ENCODE assay signal across 16 mouse cellular contexts in the genomic region with DNA sequence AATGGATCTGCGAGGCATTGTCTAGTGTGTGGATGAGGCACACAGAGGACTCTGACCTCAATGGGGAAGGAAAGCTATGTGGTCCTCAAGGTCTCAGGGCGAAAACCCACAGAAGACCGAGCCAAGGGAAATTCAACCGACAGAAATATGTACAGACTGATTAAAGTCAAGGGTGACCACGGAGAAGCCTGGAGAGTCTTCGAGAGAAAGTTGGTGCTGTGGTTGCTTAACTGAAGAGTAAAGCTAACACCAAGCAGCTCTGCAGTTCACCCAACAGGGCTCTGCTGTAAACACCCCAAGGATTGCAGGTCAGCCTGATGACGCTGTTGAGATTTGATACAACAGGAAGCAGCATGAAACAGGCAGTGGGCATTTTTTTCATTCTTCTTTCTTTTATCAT. TPM values are rescaled to one million over a fixed set of nuclear protein-coding genes. Genes with fewer than 3 reads are reported as not detected.
DNase-seq lines count a peak whose midpoint lies in the region; ATAC-seq lines count a peak whose summit lies in the region.
"Had no signal": no experiment of that assay in that cellular context is flagged by ENCODE, and none has a peak within 500 bp of the region (broad histone marks: within the 10 kb centered on the region; RNA-seq: fewer than 3 reads in every experiment).

No protein-coding gene starts in this region.

- H3K4me1 ChIP-seq in heart, embryonic 15.5 days (replicated peaks): peaks cover 6% of the 10 kb centered on the region
- no peaks in the 10 kb centered on the region for H3K4me1 ChIP-seq in heart, embryonic 11.5 days (ENCODE audit: control insufficient read depth, insufficient read depth, low read length)
- H3K4me1 ChIP-seq: midbrain, embryonic 12.5 days; neural tube, embryonic 12.5 days had no signal

- H3K9me3 ChIP-seq in heart, embryonic 15.5 days (replicated peaks): no peaks in the 10 kb centered on the region
- H3K9me3 ChIP-seq in heart, embryonic 11.5 days (replicated peaks; ENCODE audit: control insufficient read depth, low read length): no peaks in the 10 kb centered on the region
- H3K9me3 ChIP-seq: limb, embryonic 10.5 days; midbrain, embryonic 12.5 days; neural tube, embryonic 12.5 days had no signal

- H3K4me2 ChIP-seq in heart, embryonic 15.5 days: no peak overlapping the region
- no peak overlapping the region for H3K4me2 ChIP-seq in heart, embryonic 11.5 days
- H3K4me2 ChIP-seq: midbrain, embryonic 12.5 days; neural tube, embryonic 12.5 days had no signal

- H3K27me3 ChIP-seq in heart, embryonic 15.5 days: no peaks in the 10 kb centered on the region
- H3K27me3 ChIP-seq in heart, embryonic 11.5 days (ENCODE audit: control insufficient read depth, insufficient read depth, low read length): no peaks in the 10 kb centered on the region
- H3K27me3 ChIP-seq: midbrain, embryonic 12.5 days; neural tube, embryonic 12.5 days had no signal

- ATAC-seq in heart, embryonic 15.5 days (replicated peaks; ENCODE audit: insufficient number of reproducible peaks, insufficient read depth, low FRiP score, low read depth): no peak
- no peak for ATAC-seq in heart, embryonic 11.5 days (replicated peaks; ENCODE audit: insufficient number of reproducible peaks, low FRiP score, low TSS enrichment)
- peak; percentile 80 for ATAC-seq in common myeloid progenitor, adult 5-6 weeks (replicated peaks; ENCODE audit: low read depth, poor library complexity, severe bottlenecking)
- ATAC-seq: hindbrain, postnatal 0 days had no signal

- H3K79me2 ChIP-seq in macrophage (ENCODE audit: inconsistent target): peaks cover 100% of the 10 kb centered on the region

- WGBS in heart, embryonic 15.5 days: 70% methylated on average over 7 of the region's 7 CpGs
- 78% methylated on average over 7 of the region's 7 CpGs for WGBS in heart, embryonic 11.5 days (ENCODE audit: insufficient replicate concordance)
- WGBS in macrophage (ENCODE audit: missing documents): 8% methylated on average over 7 of the region's 7 CpGs

- H3K4me3 ChIP-seq in heart, embryonic 15.5 days: no peak overlapping the region
- H3K4me3 ChIP-seq in heart, embryonic 11.5 days (ENCODE audit: low read depth, low read length): no peak overlapping the region
- H3K4me3 ChIP-seq in macrophage (ENCODE audit: inconsistent target): no peak overlapping the region
- H3K4me3 ChIP-seq: limb, embryonic 10.5 days; midbrain, embryonic 12.5 days; neural tube, embryonic 12.5 days had no signal

- no peak overlapping the region for H3K9ac ChIP-seq in heart, embryonic 15.5 days
- H3K9ac ChIP-seq in heart, embryonic 11.5 days (ENCODE audit: low read depth, low read length): no peak overlapping the region
- H3K9ac ChIP-seq: midbrain, embryonic 12.5 days; neural tube, embryonic 12.5 days had no signal

- H3K27ac ChIP-seq in heart, embryonic 15.5 days: 0 out of 2 replicates have a peak overlapping the region, but pooled peaks have one; percentile 9
- H3K27ac ChIP-seq in heart, embryonic 11.5 days (ENCODE audit: low read depth, low read length): no peak overlapping the region
- H3K27ac ChIP-seq in macrophage: peak overlapping the region; percentile 36
- H3K27ac ChIP-seq: hindbrain, postnatal 0 days; limb, embryonic 10.5 days; midbrain, embryonic 12.5 days; neural tube, embryonic 12.5 days had no signal

- 0 out of 2 replicates have a peak, but pooled peaks cover 3% of the 10 kb centered on the region for H3K36me3 ChIP-seq in heart, embryonic 15.5 days
- H3K36me3 ChIP-seq in heart, embryonic 11.5 days (ENCODE audit: control insufficient read depth, insufficient read depth, low read length): no peaks in the 10 kb centered on the region
- peaks cover 30% of the 10 kb centered on the region for H3K36me3 ChIP-seq in macrophage (ENCODE audit: inconsistent target)
- H3K36me3 ChIP-seq: midbrain, embryonic 12.5 days; neural tube, embryonic 12.5 days had no signal

- peak; percentile 98 for DNase-seq in 416B (ENCODE audit: low read depth)
- DNase-seq in cerebellum, adult 18-20 months: no peak
- DNase-seq in cerebellum, adult 11-12 months: no peak
- no peak for DNase-seq in kidney, adult 11 months
- DNase-seq: cerebellum, postnatal 25 days; heart, postnatal 14 days; layer of hippocampus, adult 9-11 months; thymus, adult 18-20 months had no signal

RNA-seq across cellular contexts. Expression of gene Tgfbr2, which starts 14.3 kb away (rescaled TPM):
- polyA plus RNA-seq in heart, embryonic 15.5 days (2015; fragmentation: Nextera tagmentation; extraction: Ambion mirVana): 20.2 and 29.5 TPM in 2 replicates
- polyA plus RNA-seq in heart, embryonic 11.5 days (2014; fragmentation: Nextera tagmentation; extraction: Ambion mirVana): 12.4 and 13.8 TPM in 2 replicates
- 15.4 and 19.1 TPM in 2 replicates for total RNA-seq in common myeloid progenitor, adult 5-6 weeks (2017)
- total RNA-seq in macrophage (2018; cell fraction: chromatin; rRNA removed): 10 to 100 TPM; 15.9 to 41.2 (median 29.0) TPM
- total RNA-seq in macrophage (2018; cell fraction: cytosol; rRNA removed): 100 to 1,000 TPM in 14 of 26 experiments, 10 to 100 TPM in 12; 65.6 to 133 (median 103) TPM
- 100 to 1,000 TPM in 6 of 26 experiments, 10 to 100 TPM in 20; 35.9 to 112 (median 82.4) TPM for total RNA-seq in macrophage (2018; cell fraction: nucleus; rRNA removed)
- 69.5 to 93.5 TPM (median 80.3 TPM) in 3 replicates for polyA plus RNA-seq in macrophage (2018)
